Mouse (Mus musculus): ENCODE measurements around the gene Gdf7. TPM values are rescaled to one million over a fixed set of nuclear protein-coding genes. Genes with fewer than 3 reads are reported as not detected.
A peak's percentile ranks its signal among the peaks of the same experiment; 100 is the strongest.

Gene Gdf7
- not detected in 2 replicates for total RNA-seq (2015)
- not detected in 2 replicates for total RNA-seq (2017)

GRCm38 (mm10) chr12:8301841-8302431 is at the start of gene Gdf7:
TSS of gene Gdf7 (minus strand) at chr12:8301954.
- no peak for ATAC-seq (replicated peaks; ENCODE audit: poor library complexity)

DNA sequence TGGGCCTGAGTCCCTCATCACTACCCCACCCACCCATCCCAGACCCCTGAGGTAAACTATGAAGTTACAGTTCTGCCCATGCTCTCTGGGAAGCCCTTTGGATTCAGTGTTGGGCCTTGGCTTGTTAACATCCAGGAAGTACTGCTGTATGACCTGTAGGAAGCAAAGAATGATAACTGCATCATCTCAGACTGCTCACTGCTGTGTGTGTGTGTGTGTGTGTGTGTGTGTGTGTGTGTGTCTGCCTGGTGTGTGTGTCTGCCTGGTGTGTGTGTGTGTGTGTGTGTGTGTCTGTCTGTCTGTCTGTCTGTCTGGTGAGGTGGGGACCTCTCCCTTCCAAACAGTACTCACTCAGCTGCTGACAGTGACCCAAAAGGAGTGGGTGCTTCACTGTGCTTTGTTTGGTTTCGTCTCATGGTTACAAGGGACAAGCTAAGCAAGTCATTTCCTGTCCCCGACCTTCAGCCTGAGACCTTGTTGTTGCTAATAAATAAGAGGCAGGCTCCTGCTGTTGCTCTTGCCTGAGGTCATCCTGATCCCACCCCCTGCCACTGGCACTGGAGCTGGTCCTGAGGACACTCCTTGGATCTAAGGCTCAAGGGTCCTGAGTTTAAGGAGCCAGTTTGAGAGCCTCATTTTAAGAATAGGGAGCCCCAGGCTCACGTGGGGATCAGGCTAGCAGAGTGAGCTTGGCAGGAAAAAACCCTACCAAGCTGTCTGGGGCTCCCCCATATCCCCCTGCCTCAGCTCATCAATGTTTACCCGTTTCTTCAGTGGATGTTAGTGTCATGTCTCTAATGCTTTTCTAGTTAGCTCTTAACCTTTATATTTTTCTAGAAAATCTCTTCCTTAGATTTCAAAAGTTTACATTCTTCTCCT is 49.5 kb upstream of the Gdf7 start:
- peak; percentile 49 for ATAC-seq (replicated peaks; ENCODE audit: poor library complexity)

DNA sequence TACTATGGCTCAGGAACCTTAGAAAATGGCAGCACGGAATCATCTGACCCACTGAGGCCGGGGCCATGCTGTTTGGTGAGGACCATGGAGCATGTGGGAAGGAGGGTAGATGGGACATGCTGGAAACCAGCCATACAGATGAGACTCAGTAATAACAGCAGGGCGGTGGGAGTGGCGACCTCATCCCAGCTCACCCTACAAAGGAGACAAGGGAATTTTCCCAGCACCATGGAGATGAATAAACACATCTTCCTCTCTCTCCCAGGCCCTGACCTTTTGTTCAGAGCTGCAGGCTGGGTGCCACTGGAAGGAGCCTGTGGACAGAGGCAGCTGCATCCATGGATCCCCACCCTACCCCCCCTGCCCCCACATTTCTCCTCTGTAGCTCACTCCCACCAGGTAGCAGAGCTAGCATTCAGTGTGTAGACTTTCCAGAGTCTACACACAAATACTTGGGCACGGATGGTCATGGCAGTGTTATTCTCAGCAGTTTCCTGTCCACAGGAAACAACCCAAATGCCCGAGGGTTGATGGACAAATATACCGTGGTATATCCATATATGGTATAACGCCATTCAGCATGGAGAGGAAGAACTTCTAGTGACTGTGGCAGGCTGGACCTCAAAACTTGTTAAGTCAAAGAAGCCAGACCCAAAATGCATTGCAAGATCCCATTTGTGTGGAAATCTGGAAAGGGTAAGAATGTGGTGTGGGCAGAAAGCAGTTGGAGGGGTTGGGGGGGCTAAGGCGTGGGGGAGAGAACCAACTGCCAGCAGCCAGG is 47.2 kb upstream of the Gdf7 start:
- peak; percentile 23 for ATAC-seq (replicated peaks; ENCODE audit: poor library complexity)

GRCm38 (mm10) chr12:8347746-8348462 is 46.1 kb upstream of the Gdf7 start:
- ATAC-seq (replicated peaks; ENCODE audit: poor library complexity) = peak; percentile 33

DNA sequence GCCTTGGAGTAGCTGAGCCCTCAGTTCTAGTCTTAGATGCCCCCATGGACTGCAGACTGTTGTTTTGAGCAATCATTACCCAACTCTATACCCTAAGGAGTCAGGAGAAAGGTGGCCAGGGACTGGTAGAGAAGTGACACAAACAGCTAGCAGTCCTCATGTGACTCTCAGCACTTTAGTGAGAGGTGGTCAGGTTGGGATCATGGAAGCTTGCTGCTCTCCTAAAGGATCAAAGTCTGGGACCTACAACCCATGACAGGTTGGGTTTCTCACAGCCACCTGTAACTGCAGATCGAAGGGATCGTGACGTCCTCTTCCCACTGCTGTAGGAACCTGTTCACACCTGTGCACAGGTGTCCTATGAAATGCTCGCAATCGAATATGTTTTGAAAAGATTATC is 43.8 kb upstream of the Gdf7 start:
- ATAC-seq (replicated peaks; ENCODE audit: poor library complexity) = peak; percentile 26

DNA sequence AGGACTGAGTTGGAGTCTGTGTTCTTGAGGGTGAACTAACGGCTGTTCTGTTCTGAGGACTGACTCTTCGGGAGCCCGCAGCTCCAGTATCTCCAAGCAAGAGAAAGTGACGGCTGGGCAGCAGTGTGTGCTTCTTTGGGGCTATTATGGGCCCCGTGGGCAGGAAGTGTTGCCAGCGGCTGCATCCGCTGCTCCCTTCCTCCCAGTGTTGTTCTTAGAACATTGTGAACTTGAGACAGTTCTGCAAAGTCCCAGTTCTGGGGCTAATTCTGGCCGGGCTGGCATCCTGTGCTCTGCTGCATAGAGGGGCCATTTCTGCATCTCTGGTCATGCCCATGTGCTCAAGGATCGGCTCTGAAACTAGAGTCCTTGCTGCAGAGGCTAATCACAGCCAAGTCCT is 43.1 kb upstream of the Gdf7 start:
- peak; percentile 63 for ATAC-seq (replicated peaks; ENCODE audit: poor library complexity)

DNA sequence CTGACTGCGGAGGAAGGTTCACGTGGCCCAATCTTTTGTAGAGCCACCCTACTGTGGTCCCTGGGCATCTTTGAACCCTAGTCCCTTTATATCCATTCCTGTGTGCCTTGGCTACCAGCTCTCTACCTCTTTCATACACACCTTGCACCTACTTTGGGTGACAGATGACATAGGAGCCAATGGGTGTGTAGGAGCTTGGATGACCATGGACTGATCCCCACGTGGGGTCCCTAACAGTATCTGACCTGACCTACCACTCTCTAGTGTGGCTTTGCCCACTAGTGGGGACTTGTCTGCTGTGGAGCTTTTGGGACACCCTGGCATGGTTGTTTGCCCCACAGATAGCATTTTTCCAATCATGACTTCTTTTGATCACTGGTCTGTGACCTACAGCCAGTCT is 41.6 kb upstream of the Gdf7 start:
- no peak for ATAC-seq (replicated peaks; ENCODE audit: poor library complexity)

GRCm38 (mm10) chr12:8341008-8341407 is 39.3 kb upstream of the Gdf7 start:
- ATAC-seq (replicated peaks; ENCODE audit: poor library complexity) = no peak

DNA sequence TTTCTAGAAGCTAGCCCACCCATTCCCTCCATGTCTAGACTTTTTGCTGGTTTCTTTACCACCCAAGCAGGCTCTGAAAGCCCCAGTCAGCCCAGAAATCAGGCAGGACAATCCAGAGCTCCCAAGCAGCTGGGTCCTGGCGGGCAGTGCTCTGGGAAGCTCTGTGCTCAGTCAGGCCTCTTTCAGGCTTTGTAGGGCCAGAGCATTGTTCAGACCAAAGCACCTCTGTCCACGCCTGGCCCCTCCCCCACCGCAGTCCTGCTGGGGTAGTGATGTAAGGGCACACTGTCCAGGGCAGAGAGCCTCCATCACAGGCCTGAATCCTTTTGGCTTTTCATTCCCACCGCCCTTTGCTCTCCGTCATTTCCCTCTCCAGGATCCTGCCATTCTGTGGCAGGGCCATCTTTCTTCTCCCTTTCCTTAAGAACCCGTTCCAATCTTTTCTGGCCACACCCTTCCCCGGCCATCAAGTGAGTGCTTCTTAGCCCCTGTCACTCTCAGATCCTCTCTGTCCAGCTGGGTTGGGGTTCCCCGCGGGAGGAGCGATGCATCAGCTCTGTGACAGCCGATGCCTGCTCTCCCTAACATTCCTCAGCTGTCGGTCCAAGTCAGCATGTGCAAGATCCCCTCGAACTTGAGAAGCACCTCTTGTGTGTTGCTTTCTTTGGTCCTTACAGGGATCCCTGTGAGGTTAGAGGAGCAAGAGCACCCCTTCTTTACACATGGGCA is 38.0 kb upstream of the Gdf7 start:
- ATAC-seq (replicated peaks; ENCODE audit: poor library complexity) = no peak

- no peak for ATAC-seq (replicated peaks; ENCODE audit: poor library complexity)
Measured at GRCm38 (mm10) chr12:8338918-8339317, 37.2 kb upstream of the Gdf7 start.

- ATAC-seq (replicated peaks; ENCODE audit: poor library complexity) = no peak
Measured at GRCm38 (mm10) chr12:8338491-8338890, 36.7 kb upstream of the Gdf7 start.

DNA sequence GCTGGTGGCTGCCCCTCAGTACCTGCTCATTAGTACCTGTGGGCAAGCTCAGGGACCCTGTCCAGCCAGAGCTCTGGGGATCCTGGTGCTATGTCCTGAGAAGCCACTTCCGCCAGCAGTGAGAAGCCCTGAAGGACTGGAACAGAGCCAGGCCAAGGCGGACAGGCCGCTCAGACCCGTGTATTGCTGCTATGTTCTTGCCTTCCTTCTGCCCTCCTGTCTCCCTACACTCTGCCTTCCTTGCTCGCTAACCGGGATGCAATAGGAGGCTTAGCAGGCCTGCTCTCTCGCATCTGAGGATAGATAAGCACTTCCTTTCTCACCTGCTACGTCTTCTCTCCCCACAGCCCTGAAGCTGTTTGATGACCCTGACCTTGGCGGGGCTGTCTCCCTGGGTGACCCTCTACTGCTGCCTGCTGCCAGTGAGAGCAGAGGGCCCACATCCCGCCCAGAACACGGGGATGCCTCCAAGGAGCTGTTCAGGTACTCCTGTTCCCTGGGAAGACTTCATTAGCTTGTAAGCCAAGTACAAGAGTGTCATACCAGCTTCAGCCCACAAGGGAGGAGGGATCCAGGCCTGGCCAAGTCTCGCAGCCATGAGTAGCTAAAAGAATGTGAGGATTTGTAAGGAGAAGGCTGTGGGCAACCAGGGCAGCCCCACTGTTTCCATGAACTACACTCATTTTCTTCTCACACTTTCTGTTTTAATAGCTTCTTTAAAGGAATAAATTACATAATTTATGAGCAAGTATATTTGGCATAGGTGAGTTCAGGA is 35.7 kb upstream of the Gdf7 start:
- no peak for ATAC-seq (replicated peaks; ENCODE audit: poor library complexity)

- no peak for ATAC-seq (replicated peaks; ENCODE audit: poor library complexity)
Measured at GRCm38 (mm10) chr12:8336601-8337285, 35.0 kb upstream of the Gdf7 start.

DNA sequence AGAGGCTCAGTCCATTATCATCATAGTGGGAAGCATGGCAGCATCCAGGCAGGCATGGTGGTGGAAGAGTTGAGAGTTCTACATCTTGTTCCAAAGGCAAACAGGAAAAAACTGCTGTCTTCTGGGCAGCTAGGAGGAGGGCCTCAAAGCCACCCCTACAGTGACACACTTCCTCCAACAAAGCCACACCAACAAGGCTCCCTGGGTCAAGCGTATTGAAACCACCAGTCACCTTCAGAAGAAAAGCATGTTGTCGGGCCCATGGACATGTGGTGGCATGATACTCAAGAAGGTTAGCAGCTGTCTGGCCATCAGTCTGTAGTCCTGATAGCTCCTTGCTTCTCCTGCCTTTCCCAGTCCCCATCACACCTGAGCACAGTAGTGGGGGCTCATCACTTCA is 33.7 kb upstream of the Gdf7 start:
- no peak for ATAC-seq (replicated peaks; ENCODE audit: poor library complexity)

GRCm38 (mm10) chr12:8334261-8334660 is 32.5 kb upstream of the Gdf7 start:
- no peak for ATAC-seq (replicated peaks; ENCODE audit: poor library complexity)

DNA sequence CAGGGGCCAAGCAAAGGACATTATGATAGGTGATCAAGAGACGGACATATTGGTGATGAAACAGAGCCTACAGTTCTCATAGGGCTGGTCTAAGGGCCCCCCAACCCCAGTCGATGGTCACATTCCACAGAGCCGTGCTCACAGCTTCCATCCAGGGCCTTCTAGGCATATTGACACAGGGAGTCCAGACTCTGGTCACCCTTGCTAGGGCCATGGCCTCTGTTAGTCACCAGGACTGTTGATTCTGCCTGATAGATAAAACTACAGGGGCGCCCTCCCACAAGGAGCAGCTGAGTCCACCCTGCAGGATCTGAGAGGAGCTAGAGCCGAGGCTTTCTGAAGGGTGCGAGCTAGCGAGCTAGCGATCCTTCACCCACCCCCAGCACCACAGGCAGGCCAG is 31.9 kb upstream of the Gdf7 start:
- no peak for ATAC-seq (replicated peaks; ENCODE audit: poor library complexity)

DNA sequence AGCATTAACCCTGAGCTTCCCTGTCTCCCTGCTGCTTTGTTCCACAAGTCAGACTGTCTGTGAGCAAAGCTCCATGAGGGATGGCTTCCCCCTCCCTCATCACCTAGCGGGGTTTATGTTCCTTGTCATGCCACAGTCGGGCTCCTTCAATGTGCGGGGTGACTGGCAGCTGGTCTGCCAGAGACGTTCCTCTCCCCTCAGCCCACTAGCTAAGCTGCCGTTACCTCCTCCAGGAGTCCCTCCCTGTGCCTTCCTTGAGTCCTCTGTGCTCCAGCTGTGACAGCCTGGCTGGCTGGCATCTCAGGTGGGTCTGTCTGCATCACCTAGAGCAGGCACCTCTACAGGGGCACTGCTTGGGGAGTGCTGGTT is 30.4 kb upstream of the Gdf7 start:
- no peak for ATAC-seq (replicated peaks; ENCODE audit: poor library complexity)

DNA sequence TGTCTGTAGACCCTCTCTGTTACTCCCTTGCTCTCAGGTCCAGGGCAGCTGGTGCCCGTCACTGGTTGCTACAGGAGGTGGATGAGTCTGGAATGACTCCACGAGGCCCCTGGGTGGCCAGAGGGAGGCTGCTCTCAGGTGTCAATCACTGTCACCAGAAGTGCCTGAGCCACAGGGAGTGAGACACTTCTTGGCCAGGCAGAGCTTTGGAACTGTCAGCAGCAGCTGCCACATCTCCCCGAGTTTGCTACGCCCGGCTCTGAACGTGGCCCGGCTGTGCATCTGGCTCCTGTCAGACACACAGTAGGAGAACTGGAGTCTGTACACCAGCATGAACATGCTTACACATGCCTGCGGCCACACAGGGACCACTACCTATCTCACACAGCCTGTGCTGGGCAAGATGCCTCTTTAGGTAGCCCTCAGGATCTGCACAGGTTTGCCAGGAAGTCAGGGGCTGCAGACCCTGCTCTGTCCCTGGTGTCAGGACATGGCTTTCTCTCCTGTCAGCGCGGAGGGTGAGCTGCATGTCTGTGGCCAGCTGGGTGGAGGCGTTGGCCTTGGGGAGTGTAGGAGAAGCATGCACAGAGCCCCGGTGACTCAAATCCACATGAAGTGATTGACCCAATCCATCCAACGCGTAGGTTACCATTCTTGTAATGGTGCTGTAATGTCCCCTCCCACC is 29.9 kb upstream of the Gdf7 start:
- no peak for ATAC-seq (replicated peaks; ENCODE audit: poor library complexity)

Measured in megakaryocyte progenitor cell, adult 5-6 weeks (primary cell).